Mouse (Mus musculus) neutrophil, adult 83 days (primary cell): ENCODE results near the gene Tmem210. TPM values are rescaled to one million over a fixed set of nuclear protein-coding genes. Genes with fewer than 3 reads are reported as not detected.

Source experiments
- total RNA-seq, 2 experiments: library from RNA; stranded (reverse); gene quantifications; one replicate each; pipeline ENCODE4 v1.2.4; 2023

Gene Tmem210
- total RNA-seq: not detected

GRCm38 (mm10) chr2:25287927-25288649 lies at the start of gene Tmem210:
TSS of gene Tmem210 (plus strand) at chr2:25288145.

GRCm38 (mm10) chr2:25242101-25242506 lies 45.8 kb upstream of the Tmem210 start, which contains the start of the genes Rnf208 and Cysrt1:
TSS of gene Rnf208 (plus strand) at chr2:25242255.
TSS of gene Cysrt1 (minus strand) at chr2:25242452.

GRCm38 (mm10) chr2:25246183-25247072 lies 41.5 kb upstream of the Tmem210 start, which contains the start of gene AL732309.1:
TSS of gene AL732309.1 (minus strand) at chr2:25246863.

GRCm38 (mm10) chr2:25255284-25255779 lies 32.6 kb upstream of the Tmem210 start, which contains the start of gene Tmem203:
TSS of gene Tmem203 (plus strand) at chr2:25255439.

GRCm38 (mm10) chr2:25262291-25262767 lies 25.6 kb upstream of the Tmem210 start, which contains the start of gene Tprn:
TSS of gene Tprn (plus strand) at chr2:25262618.

GRCm38 (mm10) chr2:25271827-25272511 lies 16.0 kb upstream of the Tmem210 start, which contains the start of the genes Ssna1 and Anapc2:
TSS of gene Ssna1 (minus strand) at chr2:25272438.
TSS of gene Anapc2 (plus strand) at chr2:25272478.

GRCm38 (mm10) chr2:25289651-25290050 lies 1.7 kb downstream of the Tmem210 start, which contains the start of gene Lrrc26:
TSS of gene Lrrc26 (plus strand) at chr2:25289915.

GRCm38 (mm10) chr2:25318971-25319773 lies 31.2 kb downstream of the Tmem210 start, which contains the start of gene Grin1:
TSS of gene Grin1 (minus strand) at chr2:25319187.

GRCm38 (mm10) chr2:25332286-25333160 lies 44.6 kb downstream of the Tmem210 start, which contains the start of gene Man1b1:
TSS of gene Man1b1 (plus strand) at chr2:25332338.

Other genes with a start within 250 kb of the Tmem210 start
- 10 to 100 TPM; 12.8 to 16.5 TPM for gene Nsmf, start 233.8 kb upstream of the Tmem210 start, total RNA-seq
- gene Entpd8, start 207.8 kb upstream of the Tmem210 start, total RNA-seq: not detected
- gene Noxa1, start 193.0 kb upstream of the Tmem210 start, total RNA-seq: not detected
- 1 to 10 TPM in 1 of 2 experiments, under 1 TPM in 1; 0.86 to 1.8 TPM for gene Nrarp, start 107.4 kb upstream of the Tmem210 start, total RNA-seq
- gene Tor4a, start 91.3 kb upstream of the Tmem210 start, total RNA-seq: 10 to 100 TPM; 40.2 to 43.9 TPM
- 10 to 100 TPM; 54.4 to 55.1 TPM for gene Nelfb, start 76.7 kb upstream of the Tmem210 start, total RNA-seq
- gene Stpg3, start 73.5 kb upstream of the Tmem210 start, total RNA-seq: under 1 TPM in 1 of 2 experiments, not detected in 1; 0.44 TPM
- not detected for gene Fam166a, start 69.4 kb upstream of the Tmem210 start, total RNA-seq
- gene Tubb4b, start 63.4 kb upstream of the Tmem210 start, total RNA-seq: 100 to 1,000 TPM; 295 to 367 TPM
- not detected for gene Slc34a3, start 53.8 kb upstream of the Tmem210 start, total RNA-seq
- gene Rnf224, start 51.4 kb upstream of the Tmem210 start, total RNA-seq: not detected
- gene Rnf208, start 45.9 kb upstream of the Tmem210 start, total RNA-seq: under 1 TPM in 1 of 2 experiments, not detected in 1; 0.55 TPM
- gene Cysrt1, start 45.7 kb upstream of the Tmem210 start, total RNA-seq: not detected
- 1 to 10 TPM; 1.2 to 3.4 TPM for gene AL732309.1, start 41.3 kb upstream of the Tmem210 start, total RNA-seq
- 10 to 100 TPM; 16.7 to 17.8 TPM for gene Tmem203, start 32.7 kb upstream of the Tmem210 start, total RNA-seq
- gene Tprn, start 25.5 kb upstream of the Tmem210 start, total RNA-seq: 10 to 100 TPM in 1 of 2 experiments, 1 to 10 TPM in 1; 9.3 to 13.0 TPM
- gene Ssna1, start 15.7 kb upstream of the Tmem210 start, total RNA-seq: 10 to 100 TPM; 65.3 to 70.3 TPM
- 10 to 100 TPM; 67.8 to 79.9 TPM for gene Anapc2, start 15.7 kb upstream of the Tmem210 start, total RNA-seq
- not detected for gene Lrrc26, start 1.8 kb downstream of the Tmem210 start, total RNA-seq
- not detected for gene Grin1, start 31.0 kb downstream of the Tmem210 start, total RNA-seq
- gene Man1b1, start 44.2 kb downstream of the Tmem210 start, total RNA-seq: 10 to 100 TPM; 35.1 to 42.7 TPM
- gene Dpp7, start 68.2 kb downstream of the Tmem210 start, total RNA-seq: 10 to 100 TPM; 13.4 to 14.6 TPM
- 10 to 100 TPM; 24.1 to 29.2 TPM for gene Uap1l1, start 77.5 kb downstream of the Tmem210 start, total RNA-seq
- 10 to 100 TPM in 1 of 2 experiments, 1 to 10 TPM in 1; 9.8 to 12.2 TPM for gene Sapcd2, start 84.2 kb downstream of the Tmem210 start, total RNA-seq
- not detected for gene Entpd2, start 107.7 kb downstream of the Tmem210 start, total RNA-seq
- gene Npdc1, start 111.2 kb downstream of the Tmem210 start, total RNA-seq: 1 to 10 TPM in 1 of 2 experiments, not detected in 1; 1.0 TPM
- gene Fut7, start 135.1 kb downstream of the Tmem210 start, total RNA-seq: 10 to 100 TPM; 20.7 to 24.1 TPM
- 10 to 100 TPM; 21.7 to 22.3 TPM for gene Abca2, start 140.6 kb downstream of the Tmem210 start, total RNA-seq
- gene Clic3, start 168.7 kb downstream of the Tmem210 start, total RNA-seq: not detected
- gene Paxx, start 172.9 kb downstream of the Tmem210 start, total RNA-seq: 10 to 100 TPM; 47.2 to 49.2 TPM
- gene Ptgds, start 181.9 kb downstream of the Tmem210 start, total RNA-seq: not detected
- not detected for gene Lcn12, start 205.8 kb downstream of the Tmem210 start, total RNA-seq
- 10 to 100 TPM; 25.2 to 34.4 TPM for gene Fbxw5, start 212.6 kb downstream of the Tmem210 start, total RNA-seq
- gene C8g, start 213.6 kb downstream of the Tmem210 start, total RNA-seq: under 1 TPM in 1 of 2 experiments, not detected in 1; 0.95 TPM